Mouse (Mus musculus) megakaryocyte, embryonic 14.5 days (primary cell): ENCODE data around the gene Hps3. TPM values are rescaled to one million over a fixed set of nuclear protein-coding genes. Genes with fewer than 3 reads are reported as not detected.
"Not testable (repeated sequence)": the region's sequence is repeated elsewhere in the genome, so short reads cannot be mapped to it uniquely, and the experiment has no call there.

Experiments
- H3K27me3 ChIP-seq: replicated peaks from 2 replicates; pipeline ENCODE3; 2012; ENCODE audit warnings: inconsistent platforms
- H3K36me3 ChIP-seq: replicated peaks from 2 replicates; pipeline ENCODE3; 2012; ENCODE audit warnings: low read length, inconsistent platforms, mixed read lengths
- H3K4me1 ChIP-seq: 2 replicates; pipeline ENCODE4 v1.6.1; 2012; ENCODE audit warnings: inconsistent platforms
- H3K4me3 ChIP-seq: replicated peaks from 2 replicates; pipeline ENCODE3; 2012; ENCODE audit warnings: moderate library complexity, mild to moderate bottlenecking, inconsistent platforms
- H3K9me3 ChIP-seq: 2 replicates; pipeline ENCODE4 v1.6.1; 2012; ENCODE audit warnings: inconsistent platforms
- FLI1 ChIP-seq: IDR thresholded peaks from 2 replicates; pipeline ENCODE4 v1.6.1; 2012; ENCODE audit warnings: low read length, inconsistent platforms, mixed read lengths
- GATA1 ChIP-seq: IDR thresholded peaks from 3 replicates; pipeline ENCODE4 v1.6.1; 2012; ENCODE audit warnings: mixed read lengths, low read length, inconsistent platforms, borderline replicate concordance
- polyA plus RNA-seq: library from polyadenylated mRNA; stranded (reverse); fragments of >175 nt; gene quantifications from 2 replicates; pipeline ENCODE4 v1.2.3, GENCODE M21; 2012; ENCODE audit warnings: low replicate concordance; ENCODE audit not compliant: insufficient read depth

Hps3 gene
- polyA plus RNA-seq, 1 experiment = 0.38 TPM

- no peaks in the 10 kb centered on the region for H3K27me3 ChIP-seq
- no peak for TF ChIP-seq FLI1
- TF ChIP-seq GATA1 = no peak
- H3K9me3 ChIP-seq = no peaks in the 10 kb centered on the region
- H3K36me3 ChIP-seq = peaks cover 46% of the 10 kb centered on the region
- H3K4me3 ChIP-seq = no peak overlapping the region
- peaks cover 36% of the 10 kb centered on the region for H3K4me1 ChIP-seq
Measured at GRCm38 (mm10) chr3:20030807-20031206, 4.3 kb downstream of the Hps3 start.

GRCm38 (mm10) chr3:20028640-20029039 lies 6.5 kb downstream of the Hps3 start:
- H3K4me3 ChIP-seq = no peak overlapping the region
- H3K27me3 ChIP-seq = no peaks in the 10 kb centered on the region
- no peaks in the 10 kb centered on the region for H3K9me3 ChIP-seq
- H3K4me1 ChIP-seq = peaks cover 23% of the 10 kb centered on the region
- peaks cover 67% of the 10 kb centered on the region for H3K36me3 ChIP-seq
- no peak for TF ChIP-seq GATA1
- TF ChIP-seq FLI1 = no peak

- Histone ChIP-seq H3K4me3 (no peak overlapping the region), H3K36me3 (peaks cover 76% of the 10 kb centered on the region), H3K9me3 (no peaks in the 10 kb centered on the region), H3K27me3 (no peaks in the 10 kb centered on the region), H3K4me1 (peaks cover 15% of the 10 kb centered on the region)
- TF ChIP-seq FLI1 (no peak), GATA1 (no peak)
Measured at GRCm38 (mm10) chr3:20027788-20028187, 7.3 kb downstream of the Hps3 start.

- Histone ChIP-seq H3K4me1 (peaks cover 13% of the 10 kb centered on the region), H3K4me3 (no peak overlapping the region), H3K36me3 (peaks cover 82% of the 10 kb centered on the region), H3K9me3 (no peaks in the 10 kb centered on the region), H3K27me3 (no peaks in the 10 kb centered on the region)
- TF ChIP-seq GATA1 (no peak), FLI1 (no peak)
Measured at GRCm38 (mm10) chr3:20026996-20027689, 8.0 kb downstream of the Hps3 start.

- Histone ChIP-seq H3K4me1 (peaks cover 13% of the 10 kb centered on the region), H3K9me3 (no peaks in the 10 kb centered on the region), H3K36me3 (peaks cover 87% of the 10 kb centered on the region), H3K4me3 (no peak overlapping the region), H3K27me3 (no peaks in the 10 kb centered on the region)
- TF ChIP-seq GATA1 (no peak), FLI1 (no peak)
Measured at GRCm38 (mm10) chr3:20026481-20026880, 8.6 kb downstream of the Hps3 start.

- Histone ChIP-seq H3K4me3 (no peak overlapping the region), H3K27me3 (no peaks in the 10 kb centered on the region), H3K36me3 (peaks cover 90% of the 10 kb centered on the region), H3K9me3 (no peaks in the 10 kb centered on the region), H3K4me1 (peaks cover 10% of the 10 kb centered on the region)
- TF ChIP-seq GATA1 (no peak), FLI1 (no peak)
Measured at GRCm38 (mm10) chr3:20023832-20024231, 11.3 kb downstream of the Hps3 start.

GRCm38 (mm10) chr3:20018076-20018475 lies 17.0 kb downstream of the Hps3 start:
- Histone ChIP-seq H3K4me3 (no peak overlapping the region), H3K4me1 (no peaks in the 10 kb centered on the region), H3K36me3 (peaks cover 91% of the 10 kb centered on the region)

GRCm38 (mm10) chr3:20014454-20014853 lies 20.7 kb downstream of the Hps3 start:
- Histone ChIP-seq H3K27me3 (no peaks in the 10 kb centered on the region), H3K4me3 (peak overlapping the region; percentile 23), H3K4me1 (no peaks in the 10 kb centered on the region), H3K36me3 (peaks cover 87% of the 10 kb centered on the region), H3K9me3 (no peaks in the 10 kb centered on the region)
- TF ChIP-seq GATA1 (no peak), FLI1 (no peak)

More at GRCm38 (mm10) chr3:20018076-20018475, 17.0 kb downstream of the Hps3 start:
- Histone ChIP-seq H3K27me3 (no peaks in the 10 kb centered on the region), H3K9me3 (no peaks in the 10 kb centered on the region)
- TF ChIP-seq FLI1 = no peak
- TF ChIP-seq GATA1 = no peak

- H3K9me3 ChIP-seq, H3K4me3 ChIP-seq, H3K4me1 ChIP-seq, H3K27me3 ChIP-seq: not testable (repeated sequence)
- H3K36me3 ChIP-seq = peaks cover 77% of the 10 kb centered on the region
Measured at GRCm38 (mm10) chr3:20010905-20011304, 24.2 kb downstream of the Hps3 start.

- Histone ChIP-seq H3K36me3 (peaks cover 75% of the 10 kb centered on the region), H3K9me3 (no peaks in the 10 kb centered on the region), H3K4me1 (no peaks in the 10 kb centered on the region), H3K4me3 (no peak overlapping the region), H3K27me3 (no peaks in the 10 kb centered on the region)
- TF ChIP-seq GATA1 = no peak
- no peak for TF ChIP-seq FLI1
Measured at GRCm38 (mm10) chr3:20010464-20010863, 24.7 kb downstream of the Hps3 start.
